Mouse (Mus musculus) liver, embryonic 14.5 days (tissue): Measurements from ENCODE around the gene Cd151.
"Not testable (repeated sequence)": the region's sequence is repeated elsewhere in the genome, so short reads cannot be mapped to it uniquely, and the experiment has no call there.

Source experiments
- CTCF ChIP-seq: IDR thresholded peaks from 2 replicates; pipeline ENCODE4 v1.5.1; 2016; ENCODE audit warnings: antibody characterized with exemption, low read depth, control low read depth
- EP300 ChIP-seq: IDR thresholded peaks from 2 replicates; pipeline ENCODE4 v1.6.1; 2016; ENCODE audit warnings: antibody characterized with exemption, low read depth

DNA sequence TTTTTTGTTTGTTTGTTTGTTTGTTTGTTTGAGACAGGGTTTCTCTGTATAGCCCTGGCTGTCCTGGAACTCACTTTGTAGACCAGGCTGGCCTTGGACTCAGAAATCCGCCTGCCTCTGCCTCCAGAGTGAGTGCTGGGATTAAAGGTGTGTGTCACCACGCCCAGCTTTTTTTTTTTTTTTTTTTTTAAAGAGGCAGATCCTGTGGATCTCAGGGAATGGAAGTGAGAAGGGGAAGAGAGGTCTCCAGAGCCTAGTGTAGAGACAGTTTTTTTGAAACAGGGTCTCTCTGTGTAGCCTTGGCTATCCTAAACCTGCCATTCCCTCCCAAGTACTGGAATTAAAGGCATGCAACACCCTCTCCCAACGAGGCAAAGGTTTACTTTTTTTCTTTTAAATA, 20.8 kb upstream of the Cd151 start:
- not testable (repeated sequence) for TF ChIP-seq CTCF, EP300
